Mouse (Mus musculus) embryonic fibroblast, embryonic 13.5 days (primary cell): ENCODE measurements at regions not wholly inside any gene's neighbourhood (a gene's known extent, or its start where the extent isn't known, plus 50 kb on each side); places are given as distances from the start of the nearest gene placed in this dataset.
"Not testable (repeated sequence)": the region's sequence is repeated elsewhere in the genome, so short reads cannot be mapped to it uniquely, and the experiment has no call there.

ENCODE experiments used
- H3K27ac ChIP-seq: 2 replicates; pipeline ENCODE4 v1.5.1; 2012; ENCODE audit warnings: low read length, control low read depth, inconsistent platforms; ENCODE audit not compliant: insufficient read depth
- H3K4me1 ChIP-seq: 2 replicates; pipeline ENCODE4 v1.6.1; 2011; ENCODE audit warnings: low read length; ENCODE audit not compliant: control insufficient read depth, insufficient read depth
- H3K4me3 ChIP-seq: 2 replicates; pipeline ENCODE4 v1.5.1; 2011; ENCODE audit warnings: mild to moderate bottlenecking, control low read depth, low read length; ENCODE audit not compliant: insufficient read depth
- CTCF ChIP-seq: IDR thresholded peaks from 2 replicates; pipeline ENCODE4 v1.5.1; 2011; ENCODE audit warnings: mild to moderate bottlenecking, control low read depth, low read length, moderate library complexity, borderline replicate concordance; ENCODE audit not compliant: insufficient read depth
- POLR2A ChIP-seq: IDR thresholded peaks from 2 replicates; pipeline ENCODE4 v1.6.1; 2011; ENCODE audit warnings: low read depth, mild to moderate bottlenecking, control low read depth, low read length, moderate library complexity

DNA sequence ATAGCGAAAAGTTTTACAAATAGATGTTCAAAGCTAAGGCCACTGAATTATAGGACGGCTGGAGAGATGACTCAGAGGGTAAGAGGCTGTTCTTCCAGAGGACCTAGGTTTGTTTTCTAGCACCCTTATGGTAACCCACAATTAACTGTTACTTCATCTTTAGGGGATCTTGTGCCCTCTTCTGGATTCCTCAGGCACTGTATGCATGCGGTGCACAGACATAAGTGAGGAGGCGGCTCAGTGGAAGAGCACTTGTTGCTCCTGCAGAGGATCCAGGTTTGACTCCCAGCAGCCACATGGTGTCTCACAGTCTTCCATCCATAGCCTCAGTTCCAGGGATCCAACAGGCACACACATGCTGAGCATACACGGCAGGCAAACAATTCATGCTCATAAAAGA, 89.7 kb upstream of the Shb start:
- Histone ChIP-seq H3K27ac (no peak overlapping the region), H3K4me3 (no peak overlapping the region), H3K4me1 (no peaks in the 10 kb centered on the region)
- TF ChIP-seq POLR2A (no peak), CTCF (no peak)

DNA sequence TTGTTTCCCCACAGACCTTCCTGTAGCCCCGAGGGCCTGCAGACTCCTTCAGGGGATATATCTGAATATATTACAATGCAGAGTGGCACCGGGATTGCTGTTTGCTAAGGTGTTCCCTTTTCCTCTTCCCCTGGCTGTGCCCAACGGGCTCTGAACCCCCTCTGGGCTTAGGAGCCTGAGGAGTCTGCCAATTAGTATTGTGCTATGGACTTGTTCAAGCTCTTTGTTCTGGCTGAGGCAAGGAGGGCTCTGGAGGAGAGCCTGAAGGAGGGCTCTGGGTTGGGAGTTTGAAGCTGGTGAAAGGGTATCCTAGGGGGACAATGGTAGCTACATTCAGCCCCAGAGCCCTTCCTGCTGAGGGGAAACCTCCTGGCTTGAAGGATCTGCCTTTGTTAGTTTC, 84.9 kb upstream of the Shb start:
- no peak overlapping the region for H3K4me3 ChIP-seq
- H3K27ac ChIP-seq = no peak overlapping the region
- no peaks in the 10 kb centered on the region for H3K4me1 ChIP-seq
- TF ChIP-seq POLR2A (no peak), CTCF (no peak)

DNA sequence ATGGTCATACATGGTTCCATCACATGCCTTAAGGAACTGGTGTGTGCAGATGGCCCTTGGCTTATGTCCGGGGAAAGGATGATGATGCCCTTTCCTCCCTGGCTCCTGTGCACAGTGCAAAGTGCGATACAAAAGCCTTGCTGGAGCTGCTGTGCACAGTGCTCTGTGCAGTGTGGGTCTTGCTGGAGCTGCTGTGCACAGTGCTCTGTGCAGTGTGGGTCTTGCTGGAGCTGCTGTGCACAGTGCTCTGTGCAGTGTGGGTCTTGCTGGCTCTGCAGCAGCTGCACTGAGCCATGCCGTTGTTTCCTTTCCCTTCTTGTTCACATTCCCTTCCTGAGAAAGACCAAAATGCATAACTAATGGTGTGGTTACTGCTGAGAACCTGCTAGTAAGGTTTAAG, 81.2 kb upstream of the Shb start:
- H3K27ac ChIP-seq, H3K4me3 ChIP-seq, H3K4me1 ChIP-seq: not testable (repeated sequence)

DNA sequence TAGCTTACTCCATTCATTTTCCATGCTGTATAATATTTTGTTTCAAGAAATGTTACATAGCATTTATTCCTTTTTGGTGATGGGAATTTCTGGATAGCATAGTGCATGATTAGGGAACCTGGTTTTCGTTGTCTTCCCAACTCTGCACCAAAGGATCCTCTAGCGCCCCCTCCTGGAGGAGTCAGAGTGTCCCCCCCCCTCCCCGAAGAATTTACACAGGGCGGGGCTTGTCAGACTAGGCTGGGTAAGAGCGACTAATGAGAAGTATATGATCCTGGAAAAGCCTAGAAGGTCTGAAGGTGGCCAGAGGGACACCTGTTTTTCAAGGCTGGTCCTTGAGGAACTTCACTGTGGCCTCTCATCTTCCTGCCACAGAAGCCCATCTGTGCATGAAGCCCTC, 79.9 kb upstream of the Shb start:
- TF ChIP-seq POLR2A (no peak), CTCF (0 out of 2 replicates have a peak, but pooled peaks have one; percentile 2)
- Histone ChIP-seq H3K27ac (no peak overlapping the region), H3K4me1 (no peaks in the 10 kb centered on the region), H3K4me3 (no peak overlapping the region)

DNA sequence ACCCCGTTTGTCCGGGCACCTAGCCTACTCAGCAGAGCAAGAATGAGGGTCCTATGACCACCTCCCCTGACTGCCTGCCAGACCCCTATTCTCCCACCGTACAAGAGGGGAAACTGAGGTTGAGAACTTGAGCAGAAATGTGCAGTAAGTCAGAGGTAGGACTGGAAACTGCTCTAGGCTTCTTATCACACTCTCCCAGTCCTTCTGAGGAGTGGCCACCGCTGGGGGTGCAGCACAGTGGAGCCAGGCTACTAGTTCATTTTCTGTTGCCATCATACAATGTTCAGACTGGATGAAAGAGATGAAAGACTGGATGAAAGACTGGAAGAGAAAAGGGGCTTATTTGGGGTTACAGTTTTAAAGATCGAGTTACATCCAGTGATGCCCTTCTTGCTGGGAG, 78.7 kb upstream of the Shb start:
- TF ChIP-seq POLR2A (no peak), CTCF (no peak)
- H3K4me1 ChIP-seq = no peaks in the 10 kb centered on the region
- no peak overlapping the region for H3K4me3 ChIP-seq
- H3K27ac ChIP-seq = no peak overlapping the region

DNA sequence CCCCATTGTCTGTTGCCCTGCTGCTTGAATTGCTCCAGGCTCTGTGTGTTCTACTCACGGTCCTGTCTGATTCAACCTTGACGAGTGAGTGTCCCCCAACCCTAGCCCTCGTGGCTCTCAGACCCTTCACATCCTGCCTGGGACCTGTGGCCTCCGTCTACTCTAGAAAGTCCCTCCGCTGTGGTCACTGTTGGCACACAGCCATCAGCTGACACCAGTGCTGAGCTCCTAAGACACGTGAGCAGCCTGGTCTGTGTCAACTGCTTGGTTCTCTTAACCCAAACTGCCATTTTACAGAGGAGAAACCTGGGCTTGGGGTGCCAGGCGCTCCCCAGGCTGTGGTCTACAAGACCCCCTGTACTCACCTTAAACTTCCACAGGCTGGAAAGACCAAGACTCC, 74.3 kb upstream of the Shb start:
- Histone ChIP-seq H3K27ac (no peak overlapping the region), H3K4me1 (no peaks in the 10 kb centered on the region), H3K4me3 (no peak overlapping the region)
- TF ChIP-seq CTCF (no peak), POLR2A (no peak)

DNA sequence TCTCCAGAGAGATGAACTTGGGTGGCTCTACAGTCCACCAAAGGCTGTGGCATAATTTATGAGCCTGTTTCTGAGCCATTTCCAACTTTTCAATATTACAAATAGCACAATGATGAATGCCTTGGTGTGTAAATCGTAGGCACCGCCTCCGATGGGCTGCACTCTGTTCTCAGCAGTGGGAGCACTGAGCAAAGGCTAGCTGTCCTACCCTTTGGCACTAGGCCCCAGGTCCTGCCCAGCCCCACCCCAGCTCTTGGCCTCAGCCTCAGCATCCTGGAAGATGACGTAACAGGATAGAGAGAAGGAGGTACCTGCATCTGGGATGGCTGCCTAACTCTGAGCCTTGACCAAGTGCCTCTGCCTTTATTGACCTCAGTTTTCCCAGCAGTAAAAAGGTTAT, 73.4 kb upstream of the Shb start:
- H3K4me3 ChIP-seq = no peak overlapping the region
- no peak overlapping the region for H3K27ac ChIP-seq
- TF ChIP-seq CTCF (no peak), POLR2A (no peak)
- H3K4me1 ChIP-seq = no peaks in the 10 kb centered on the region

DNA sequence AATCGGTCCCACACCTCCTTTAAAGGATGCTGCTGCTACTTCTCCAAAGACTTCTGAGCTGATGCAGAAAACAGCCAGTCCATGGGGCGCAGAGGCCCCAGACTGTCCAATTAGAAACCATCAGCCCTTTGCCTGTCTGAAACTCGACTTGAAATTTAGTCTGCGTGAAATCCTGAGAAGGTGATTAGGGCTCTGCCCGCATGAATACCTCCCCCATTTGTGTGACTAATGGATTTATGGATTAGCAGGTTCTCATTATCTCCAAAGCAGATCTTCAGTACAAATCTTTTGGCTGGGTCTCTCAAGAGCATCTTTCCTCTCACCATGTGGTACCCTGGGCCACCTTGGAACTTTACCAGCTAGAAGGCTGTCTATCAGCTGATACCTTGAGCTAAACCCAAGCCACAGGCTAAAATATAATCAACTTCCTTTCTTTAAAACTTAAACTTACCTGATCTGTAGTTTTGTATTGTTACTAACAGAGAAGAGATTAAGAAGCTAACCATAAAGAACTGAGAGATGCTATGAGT, 72.1 kb upstream of the Shb start:
- Histone ChIP-seq H3K27ac (no peak overlapping the region), H3K4me3 (no peak overlapping the region), H3K4me1 (no peaks in the 10 kb centered on the region)
- no peak for TF ChIP-seq POLR2A

DNA sequence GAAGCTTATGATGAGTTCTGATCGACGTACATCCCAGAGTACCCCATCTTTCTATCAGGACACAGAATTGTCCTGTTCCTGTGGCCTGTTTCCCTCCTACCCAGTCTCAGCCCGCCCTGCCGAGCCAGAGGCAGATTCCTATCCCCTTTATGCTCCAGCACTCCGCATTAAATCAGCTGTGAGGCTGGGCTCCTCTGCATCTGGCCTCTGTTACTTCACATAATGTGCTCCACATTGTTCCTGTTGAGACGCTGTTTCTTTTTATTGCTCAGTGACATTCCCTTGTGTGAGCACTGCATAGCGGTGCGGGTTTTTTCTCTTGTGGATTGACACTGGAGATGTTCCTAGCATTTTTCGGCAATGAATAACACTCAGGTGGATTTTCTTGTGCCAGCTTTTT, 68.2 kb upstream of the Shb start:
- Histone ChIP-seq H3K4me3 (no peak overlapping the region), H3K27ac (no peak overlapping the region), H3K4me1 (no peaks in the 10 kb centered on the region)
- TF ChIP-seq CTCF = no peak
- TF ChIP-seq POLR2A = no peak

DNA sequence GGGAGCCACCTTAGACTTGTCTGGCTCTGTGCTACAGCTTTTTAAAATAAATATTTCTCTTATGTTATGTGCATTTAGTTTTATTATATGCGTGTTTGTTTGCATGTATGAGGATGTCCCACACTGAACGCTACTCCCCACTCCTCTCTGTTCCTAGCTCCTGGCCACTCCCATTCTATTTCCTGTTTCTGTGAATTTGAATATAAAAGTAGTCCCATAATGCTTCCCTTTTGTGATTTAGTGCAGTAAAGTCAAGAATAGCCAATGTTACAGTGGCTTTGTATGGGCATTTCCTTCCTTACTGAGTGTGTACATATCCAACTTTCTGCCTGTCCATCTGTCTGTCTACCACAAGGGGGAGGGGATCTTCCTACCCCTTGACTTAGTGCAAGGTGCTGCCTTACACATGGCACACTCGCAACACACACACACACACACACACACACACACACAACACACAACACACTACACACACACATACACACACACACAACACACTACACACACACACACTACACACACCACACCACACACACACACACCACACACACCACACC, 61.2 kb upstream of the Shb start:
- Histone ChIP-seq H3K4me3 (no peak overlapping the region), H3K4me1 (no peaks in the 10 kb centered on the region; the same call in 1 of the 2 replicates), H3K27ac (no peak overlapping the region)
- TF ChIP-seq CTCF (no peak), POLR2A (no peak)

DNA sequence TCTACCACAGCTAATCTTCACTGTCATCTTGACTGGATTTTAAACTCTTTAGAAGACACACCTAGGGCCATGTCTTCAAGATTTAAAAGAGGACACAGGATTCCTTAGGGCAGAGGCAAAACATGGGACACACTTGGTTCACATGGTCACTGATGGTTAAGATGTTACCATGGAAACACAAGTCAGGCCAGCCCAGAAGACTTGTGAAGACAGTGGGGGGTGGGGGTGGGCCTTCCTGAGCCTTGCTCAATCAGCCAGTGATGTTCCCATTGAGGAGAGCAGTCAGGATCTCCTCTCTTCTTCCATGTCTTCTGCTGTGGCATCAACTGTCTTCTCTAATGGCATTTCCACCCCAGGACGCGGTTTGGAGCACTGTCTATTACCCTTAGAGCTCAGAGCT, 60.5 kb upstream of the Shb start:
- TF ChIP-seq CTCF (no peak), POLR2A (no peak)
- Histone ChIP-seq H3K4me3 (no peak overlapping the region), H3K27ac (no peak overlapping the region), H3K4me1 (no peaks in the 10 kb centered on the region; the same call in 1 of the 2 replicates)
